Mouse (Mus musculus): ENCODE results near the gene Krt87.

Gene Krt87

DNA sequence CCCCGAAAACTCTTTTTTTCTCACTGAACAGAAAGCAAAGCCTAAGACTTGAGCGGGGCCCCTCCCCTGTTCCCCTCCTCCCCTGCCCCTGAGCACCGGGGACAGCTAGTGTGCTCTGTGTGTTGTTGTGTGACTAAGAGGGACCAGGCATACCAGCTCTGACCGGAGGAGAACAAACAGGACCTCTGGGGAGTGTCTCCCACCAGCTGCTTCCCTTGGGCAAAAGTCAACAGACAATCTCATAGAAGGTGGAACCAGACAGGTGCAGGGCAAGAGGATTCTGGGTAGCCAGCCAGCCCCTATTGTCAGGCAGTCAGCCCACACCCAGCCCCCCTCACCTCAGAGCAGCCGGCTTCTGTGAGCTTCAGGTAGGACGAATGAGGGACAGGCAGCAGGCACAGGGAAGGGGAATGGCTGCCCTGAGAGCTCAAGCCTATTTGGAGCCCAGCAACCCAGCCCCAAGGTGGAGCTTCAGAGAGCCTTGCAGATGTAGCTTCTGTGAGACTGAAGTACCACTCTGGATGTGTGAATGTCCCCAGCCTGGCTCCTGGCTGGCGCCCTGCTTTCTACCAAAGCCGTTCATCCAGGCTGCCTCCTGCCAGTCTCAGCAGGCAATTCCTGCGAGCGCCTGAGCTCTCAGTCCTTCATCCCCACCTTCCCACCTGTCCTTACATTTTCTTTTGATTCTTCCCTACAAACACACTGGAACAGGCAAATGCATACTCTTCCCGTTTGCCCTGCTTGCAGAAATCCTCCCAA is 23.6 kb downstream of the Krt87 start:
- no peak for DNase-seq

GRCm38 (mm10) chr15:101413916-101414635 is 24.5 kb downstream of the Krt87 start:
- peak; percentile 25 for DNase-seq

DNA sequence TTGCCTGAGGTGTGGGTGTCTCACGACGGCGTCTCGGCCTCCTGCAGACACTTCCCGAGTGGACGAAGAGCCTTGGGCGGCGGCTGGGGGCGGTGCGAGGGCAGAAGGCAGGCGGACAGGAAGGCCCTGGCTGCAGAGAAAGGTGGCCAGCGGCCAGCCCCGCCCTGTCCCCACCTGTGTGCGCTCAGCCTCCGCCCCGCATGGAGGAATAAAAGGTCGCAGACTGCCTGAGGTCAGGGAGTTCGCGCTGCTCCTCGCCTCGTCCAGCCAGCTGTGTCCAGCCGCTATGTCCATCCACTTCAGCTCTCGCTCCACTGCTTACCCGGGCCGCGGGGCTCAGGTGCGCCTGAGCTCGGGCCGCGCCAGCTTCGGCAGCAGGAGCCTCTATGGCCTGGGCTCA is 26.4 kb downstream of the Krt87 start:
- DNase-seq, result peak; percentile 14

GRCm38 (mm10) chr15:101410775-101411174 is 27.8 kb downstream of the Krt87 start, which contains the start of gene Krt7:
Krt7 (plus strand) TSS chr15:101411043.
- no peak for DNase-seq

DNA sequence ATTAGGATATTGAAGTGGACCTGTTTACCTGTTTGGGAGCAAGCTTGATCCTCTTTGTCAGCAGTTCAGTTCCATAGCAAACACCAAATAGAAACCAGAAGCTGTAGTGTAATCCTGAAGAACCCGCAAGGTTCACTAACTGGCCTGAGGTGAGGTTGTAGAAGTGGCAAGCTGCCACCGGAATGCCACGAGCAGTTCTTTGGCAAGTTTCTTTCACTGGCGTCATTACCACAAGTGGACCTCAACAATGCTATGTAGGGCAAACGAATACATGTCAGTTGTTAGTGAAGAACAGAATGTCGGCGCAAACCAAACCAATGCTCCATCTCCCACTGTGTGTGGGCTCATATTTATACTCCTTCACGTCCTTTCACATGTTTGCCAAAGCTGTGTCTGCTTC is 40.3 kb downstream of the Krt87 start:
- DNase-seq, result no peak

DNA sequence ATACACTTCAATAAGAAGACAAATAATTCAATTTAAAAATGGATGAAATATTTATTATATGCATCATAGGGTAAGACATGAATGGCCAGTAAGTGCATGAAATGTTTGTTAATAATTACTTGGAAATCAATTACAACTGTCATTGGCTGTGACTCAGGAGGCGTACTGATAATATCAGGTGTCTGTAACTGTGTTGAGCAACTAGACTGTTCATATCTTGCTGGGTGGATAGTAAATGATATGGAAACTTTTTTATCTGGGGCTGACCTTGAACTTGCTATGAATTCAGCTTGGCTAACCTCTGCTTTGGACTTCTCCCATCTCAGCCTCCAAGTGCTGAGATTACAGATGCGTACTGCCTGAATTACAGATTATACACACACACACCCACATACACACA is 40.9 kb downstream of the Krt87 start:
- no peak for DNase-seq

GRCm38 (mm10) chr15:101396921-101397320 is 41.7 kb downstream of the Krt87 start:
- no peak for DNase-seq

DNA sequence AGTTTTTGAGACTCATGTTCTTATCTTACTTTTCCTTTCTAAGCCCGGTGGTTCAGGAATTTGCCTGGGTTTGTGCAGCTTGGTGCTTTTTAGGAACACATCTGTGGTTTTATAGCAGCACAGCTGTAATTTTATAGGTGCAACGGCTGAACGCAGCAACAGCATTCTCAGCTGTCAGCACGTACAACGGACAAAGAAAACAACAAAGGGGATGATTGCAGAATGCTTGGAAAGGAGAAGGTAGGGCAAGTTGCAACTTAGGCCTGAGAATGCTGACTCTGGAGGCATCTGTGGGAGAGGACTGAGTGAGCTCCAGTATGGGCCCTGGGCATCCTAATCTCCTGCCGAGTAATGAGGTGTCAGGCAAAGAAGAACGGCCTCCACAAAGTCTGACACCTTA is 42.1 kb downstream of the Krt87 start:
- no peak for DNase-seq

DNA sequence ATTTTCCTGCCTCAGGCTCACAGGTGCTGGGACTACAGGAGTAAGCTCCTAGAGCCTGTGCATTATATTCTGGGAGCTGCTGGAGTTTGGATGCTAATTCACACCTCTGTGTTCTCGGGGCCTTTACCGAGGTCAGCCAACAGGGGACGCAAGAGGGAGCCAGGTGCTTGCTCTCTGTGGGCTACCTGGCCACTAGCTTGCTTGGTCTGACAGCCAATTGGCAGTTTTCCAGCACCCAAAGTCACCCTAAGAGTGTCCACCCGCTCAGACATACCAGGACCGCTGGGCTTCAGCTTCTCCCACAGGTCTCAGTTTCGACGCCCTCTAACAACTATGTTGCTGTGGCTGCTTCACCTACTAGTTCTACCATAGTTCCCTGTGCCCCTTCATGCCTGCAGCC is 43.7 kb downstream of the Krt87 start:
- no peak for DNase-seq

GRCm38 (mm10) chr15:101392251-101392650 is 46.4 kb downstream of the Krt87 start:
- DNase-seq, result no peak

DNA sequence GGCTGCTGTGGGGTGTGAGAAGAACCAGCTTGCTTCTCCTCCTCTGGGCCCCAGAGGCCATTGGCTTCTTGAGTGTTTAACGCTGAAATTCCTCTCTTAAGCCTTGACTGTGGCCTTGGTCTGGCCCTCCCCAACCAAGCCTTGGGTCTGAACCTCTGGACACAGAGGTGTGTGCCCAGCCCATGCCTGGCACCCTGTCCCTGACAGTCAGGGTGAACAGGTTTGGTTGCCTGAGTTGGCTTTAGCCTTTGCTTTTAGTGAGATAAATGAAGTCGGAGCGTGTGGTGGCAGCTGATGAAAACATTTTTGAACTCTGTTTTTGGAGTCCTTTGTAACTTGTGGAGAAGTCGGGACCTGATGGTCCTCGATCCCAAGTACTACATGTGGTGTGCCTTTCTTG is 48.4 kb downstream of the Krt87 start:
- no peak for DNase-seq

DNA sequence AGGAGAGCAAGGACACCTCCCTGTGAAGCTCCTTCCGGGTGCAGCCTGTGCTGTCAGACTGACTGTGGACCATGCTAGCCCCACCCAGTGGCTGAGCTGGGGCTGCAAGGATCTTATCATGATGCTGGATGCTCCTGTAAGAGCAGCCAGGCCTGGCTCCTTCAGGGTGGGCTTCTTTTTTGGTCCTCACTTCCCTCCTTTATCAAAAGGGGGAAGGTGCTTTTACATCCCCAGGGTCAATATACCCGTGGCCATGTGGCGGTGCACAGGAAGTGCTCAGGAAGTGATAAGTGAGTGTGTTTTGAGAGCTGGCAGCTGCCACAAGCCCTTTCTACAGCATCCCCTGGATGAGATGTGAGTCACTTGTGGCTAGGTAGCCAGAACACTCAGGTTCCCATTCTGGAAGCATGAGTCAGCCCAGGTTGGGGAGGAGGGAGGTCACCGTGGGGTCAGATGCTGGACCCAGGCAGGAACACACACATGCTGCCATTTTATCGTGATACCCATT is 50.5 kb downstream of the Krt87 start:
- peak; percentile 49 for DNase-seq

GRCm38 (mm10) chr15:101387176-101387575 is 51.4 kb downstream of the Krt87 start:
- DNase-seq, result peak; percentile 22

DNA sequence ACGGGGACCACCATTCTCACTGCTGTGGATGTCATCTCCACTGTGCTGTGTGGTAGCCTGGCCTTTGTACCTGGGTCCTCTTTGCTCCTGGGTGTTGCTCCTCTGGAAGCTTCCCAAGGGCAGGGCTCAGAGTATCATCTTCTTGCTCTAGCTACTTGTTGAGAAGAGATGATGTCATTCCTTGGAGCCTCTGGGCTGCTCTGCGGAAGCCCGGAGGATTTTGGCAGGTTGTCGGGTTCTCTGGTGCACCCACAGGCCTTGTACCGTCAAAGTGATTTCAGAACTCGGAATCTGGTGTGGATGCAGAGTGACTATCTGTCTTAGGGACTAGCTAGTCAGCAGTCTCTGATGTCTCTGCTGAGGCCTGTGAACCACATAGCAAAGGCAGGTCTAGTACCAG is 53.5 kb downstream of the Krt87 start:
- DNase-seq, result no peak

- DNase-seq, result no peak
Measured at GRCm38 (mm10) chr15:101384610-101385009, 54.0 kb downstream of the Krt87 start.

- DNase-seq, result no peak
Measured at GRCm38 (mm10) chr15:101382811-101383210, 55.8 kb downstream of the Krt87 start.

- DNase-seq, result no peak
Measured at GRCm38 (mm10) chr15:101381758-101382157, 56.8 kb downstream of the Krt87 start.

All from thymus, postnatal 4 days (tissue).